Mouse (Mus musculus): ENCODE measurements around the gene Ndufb5.

- TF ChIP-seq CTCF (IDR thresholded peaks at IDR 0.05; ENCODE audit: low read depth): no peak
- no peak for TF ChIP-seq EP300 (optimal IDR thresholded peaks at IDR 0.05)
Observed at GRCm38 (mm10) chr3:32762962-32763361, 26.2 kb downstream of the Ndufb5 start.

Measured in stomach, postnatal 0 days (tissue).